Mouse (Mus musculus): ENCODE data around the gene Cops4. TPM values are rescaled to one million over a fixed set of nuclear protein-coding genes. Genes with fewer than 3 reads are reported as not detected.

Gene Cops4
- 183 and 189 TPM in 2 replicates for polyA plus RNA-seq (2014; fragmentation: Nextera tagmentation; extraction: Ambion mirVana)

DNA sequence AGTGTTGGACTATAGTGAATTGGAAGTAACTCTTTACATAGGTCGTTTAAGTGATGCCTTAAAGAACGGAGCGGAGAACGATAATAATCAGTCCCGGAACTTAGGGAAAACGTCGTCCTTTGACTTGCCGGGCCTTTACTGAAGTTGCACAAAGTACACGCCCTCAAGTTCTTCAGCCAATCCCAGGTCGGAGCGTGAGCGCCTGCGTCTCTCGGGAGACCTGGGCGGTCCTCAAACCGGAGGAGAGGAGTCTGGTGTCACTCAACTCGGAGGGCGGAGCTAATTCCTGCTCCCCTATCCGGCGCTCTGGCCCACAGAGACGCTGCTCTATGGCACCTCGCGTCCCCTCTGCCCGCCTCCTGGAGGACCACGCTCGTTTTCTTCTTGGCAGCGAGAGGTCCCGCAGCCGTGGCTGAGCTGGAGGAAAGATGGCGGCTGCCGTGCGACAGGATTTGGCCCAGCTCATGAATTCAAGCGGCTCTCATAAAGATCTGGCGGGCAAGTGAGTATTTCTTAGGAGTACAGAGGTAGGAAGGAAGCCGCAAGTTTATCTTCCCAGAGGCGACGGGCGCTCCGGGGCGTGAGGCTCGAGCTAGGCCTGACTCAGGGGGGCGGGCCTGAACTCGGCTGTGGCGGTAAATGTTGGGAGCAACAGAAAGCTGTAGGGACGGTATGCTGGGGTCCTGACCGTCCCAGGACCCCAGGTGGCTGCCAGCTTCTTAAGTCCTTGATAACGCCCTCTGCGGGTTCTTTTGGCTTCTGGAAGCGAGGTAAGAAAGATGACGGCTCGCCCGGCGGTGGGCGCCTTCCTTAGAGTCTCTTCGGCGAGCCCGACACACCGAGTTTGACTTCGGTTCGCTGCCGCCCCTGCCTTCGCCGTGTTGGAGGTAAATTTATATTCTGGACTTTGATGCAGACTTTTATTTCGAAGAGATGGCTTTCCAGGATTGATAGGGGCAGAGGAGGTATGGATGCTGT lies at the start of gene Cops4:
Gene Cops4 (plus strand): TSS at position 261 of the 978 bp plus-strand sequence.
- WGBS, result under 1% methylated on average over 64 of the region's 64 CpGs
- peak; percentile 95 for DNase-seq (ENCODE audit: low spot score)

GRCm38 (mm10) chr5:100476328-100476727 lies 41.8 kb upstream of the Cops4 start:
- WGBS, result 81% methylated on average over 3 of the region's 3 CpGs
- H3K27me3 ChIP-seq (replicated peaks; ENCODE audit: control insufficient read depth, insufficient read depth, low read length), result no peaks in the 10 kb centered on the region
- no peak overlapping the region for H3K4me2 ChIP-seq (ENCODE audit: low read length)
- H3K9ac ChIP-seq (ENCODE audit: low read length), result no peak overlapping the region
- H3K9me3 ChIP-seq (ENCODE audit: control insufficient read depth, low read length), result no peaks in the 10 kb centered on the region
- DNase-seq (ENCODE audit: low spot score), result no peak
- ATAC-seq (replicated peaks; ENCODE audit: low FRiP score, low TSS enrichment, low read depth), result no peak
- H3K4me3 ChIP-seq (ENCODE audit: low read depth, low read length), result no peak overlapping the region
- no peak overlapping the region for H3K27ac ChIP-seq (ENCODE audit: low read depth)
- H3K36me3 ChIP-seq (ENCODE audit: control insufficient read depth, insufficient read depth, low read length), result peaks cover 40% of the 10 kb centered on the region
- no peaks in the 10 kb centered on the region for H3K4me1 ChIP-seq (replicated peaks; ENCODE audit: control insufficient read depth, insufficient read depth, low read length)

More for the DNA sequence above, at the start of gene Cops4:
- Histone ChIP-seq H3K27ac (ENCODE audit: low read depth) (peak within 1 kb of the TSS; percentile 84), H3K36me3 (ENCODE audit: control insufficient read depth, insufficient read depth, low read length) (peaks cover 10% of the 10 kb centered on the region), H3K4me3 (ENCODE audit: low read depth, low read length) (peak within 1 kb of the TSS; percentile 57), H3K4me1 (replicated peaks; ENCODE audit: control insufficient read depth, insufficient read depth, low read length) (peaks cover 18% of the 10 kb centered on the region), H3K27me3 (replicated peaks; ENCODE audit: control insufficient read depth, insufficient read depth, low read length) (no peaks in the 10 kb centered on the region), H3K9ac (ENCODE audit: low read length) (peak within 1 kb of the TSS; percentile 82), H3K4me2 (ENCODE audit: low read length) (peak within 1 kb of the TSS; percentile 85), H3K9me3 (ENCODE audit: control insufficient read depth, low read length) (no peaks in the 10 kb centered on the region)
- peak; percentile 100 for ATAC-seq (replicated peaks; ENCODE audit: low FRiP score, low TSS enrichment, low read depth)

- Histone ChIP-seq H3K27me3 (replicated peaks; ENCODE audit: control insufficient read depth, insufficient read depth, low read length) (no peaks in the 10 kb centered on the region), H3K9me3 (ENCODE audit: control insufficient read depth, low read length) (no peaks in the 10 kb centered on the region), H3K27ac (ENCODE audit: low read depth) (no peak overlapping the region), H3K36me3 (ENCODE audit: control insufficient read depth, insufficient read depth, low read length) (peaks cover 36% of the 10 kb centered on the region), H3K4me1 (replicated peaks; ENCODE audit: control insufficient read depth, insufficient read depth, low read length) (no peaks in the 10 kb centered on the region), H3K4me3 (ENCODE audit: low read depth, low read length) (no peak overlapping the region), H3K9ac (ENCODE audit: low read length) (no peak overlapping the region), H3K4me2 (ENCODE audit: low read length) (no peak overlapping the region)
- WGBS, result 87% methylated on average over 9 of the region's 9 CpGs
- no peak for DNase-seq (ENCODE audit: low spot score)
- no peak for ATAC-seq (replicated peaks; ENCODE audit: low FRiP score, low TSS enrichment, low read depth)
Observed at GRCm38 (mm10) chr5:100477604-100478003, 40.5 kb upstream of the Cops4 start.

GRCm38 (mm10) chr5:100483569-100483968 lies 34.5 kb upstream of the Cops4 start:
- Histone ChIP-seq H3K27ac (ENCODE audit: low read depth) (no peak overlapping the region), H3K4me1 (replicated peaks; ENCODE audit: control insufficient read depth, insufficient read depth, low read length) (no peaks in the 10 kb centered on the region), H3K36me3 (ENCODE audit: control insufficient read depth, insufficient read depth, low read length) (peaks cover 25% of the 10 kb centered on the region), H3K27me3 (replicated peaks; ENCODE audit: control insufficient read depth, insufficient read depth, low read length) (no peaks in the 10 kb centered on the region), H3K9ac (ENCODE audit: low read length) (no peak overlapping the region), H3K4me3 (ENCODE audit: low read depth, low read length) (no peak overlapping the region), H3K9me3 (ENCODE audit: control insufficient read depth, low read length) (no peaks in the 10 kb centered on the region), H3K4me2 (ENCODE audit: low read length) (no peak overlapping the region)
- no peak for ATAC-seq (replicated peaks; ENCODE audit: low FRiP score, low TSS enrichment, low read depth)
- DNase-seq (ENCODE audit: low spot score), result no peak

DNA sequence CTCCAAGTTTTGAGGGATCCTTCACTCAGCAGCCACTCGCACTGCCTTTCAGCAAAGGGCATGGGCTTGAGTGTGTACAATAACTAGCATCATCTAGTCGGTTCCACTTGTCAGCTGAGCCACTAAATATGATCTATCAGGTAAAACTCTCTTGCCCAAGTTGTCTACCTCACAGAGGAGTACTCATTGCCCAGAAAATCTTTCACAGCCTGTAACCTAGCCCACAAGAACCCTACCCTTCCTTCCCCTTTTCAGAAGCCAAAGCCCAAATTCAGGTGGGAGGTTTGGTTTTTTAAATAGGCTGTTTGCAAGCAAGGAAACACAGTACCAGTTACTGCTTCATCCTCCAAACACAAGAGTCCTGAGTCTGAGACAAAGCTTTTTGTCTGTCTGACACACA lies 31.0 kb upstream of the Cops4 start:
- Histone ChIP-seq H3K9me3 (ENCODE audit: control insufficient read depth, low read length) (no peaks in the 10 kb centered on the region), H3K27me3 (replicated peaks; ENCODE audit: control insufficient read depth, insufficient read depth, low read length) (no peaks in the 10 kb centered on the region), H3K4me1 (replicated peaks; ENCODE audit: control insufficient read depth, insufficient read depth, low read length) (peaks cover 7% of the 10 kb centered on the region; the same call in 1 of the 2 replicates), H3K9ac (ENCODE audit: low read length) (no peak overlapping the region), H3K27ac (ENCODE audit: low read depth) (no peak overlapping the region), H3K4me2 (ENCODE audit: low read length) (no peak overlapping the region), H3K36me3 (ENCODE audit: control insufficient read depth, insufficient read depth, low read length) (peaks cover 11% of the 10 kb centered on the region; the same call in 1 of the 2 replicates), H3K4me3 (ENCODE audit: low read depth, low read length) (no peak overlapping the region)
- ATAC-seq (replicated peaks; ENCODE audit: low FRiP score, low TSS enrichment, low read depth) (no peak), DNase-seq (ENCODE audit: low spot score) (no peak)
- 75% methylated on average over 2 of the region's 2 CpGs for WGBS

GRCm38 (mm10) chr5:100488231-100488630 lies 29.9 kb upstream of the Cops4 start:
- DNase-seq (ENCODE audit: low spot score) (no peak), ATAC-seq (replicated peaks; ENCODE audit: low FRiP score, low TSS enrichment, low read depth) (no peak)

DNA sequence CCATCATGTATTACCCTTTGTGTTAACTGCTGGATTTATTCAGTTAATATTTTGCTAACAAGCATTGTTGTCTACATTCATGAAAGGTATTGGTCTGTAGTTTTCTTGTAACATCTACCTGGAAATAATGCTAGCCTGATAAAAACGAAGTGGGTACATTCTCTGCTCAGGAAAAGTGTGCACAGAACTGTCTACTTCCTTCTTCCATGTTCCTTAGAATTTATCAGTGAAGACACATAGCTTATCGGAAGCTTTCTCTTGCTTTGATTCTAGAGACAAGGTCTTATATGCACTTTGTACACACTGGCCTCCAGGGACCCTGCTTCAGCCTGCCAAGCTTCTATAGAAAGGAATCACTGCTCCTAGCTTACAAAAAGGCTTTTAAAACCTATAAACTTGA lies 28.8 kb upstream of the Cops4 start:
- no peak overlapping the region for H3K4me3 ChIP-seq (ENCODE audit: low read depth, low read length)
- H3K27me3 ChIP-seq (replicated peaks; ENCODE audit: control insufficient read depth, insufficient read depth, low read length), result no peaks in the 10 kb centered on the region
- no peak overlapping the region for H3K4me2 ChIP-seq (ENCODE audit: low read length)
- no peak overlapping the region for H3K27ac ChIP-seq (ENCODE audit: low read depth)
- peaks cover 8% of the 10 kb centered on the region; the same call in 1 of the 2 replicates for H3K4me1 ChIP-seq (replicated peaks; ENCODE audit: control insufficient read depth, insufficient read depth, low read length)
- no peak overlapping the region for H3K9ac ChIP-seq (ENCODE audit: low read length)
- DNase-seq (ENCODE audit: low spot score) (no peak), ATAC-seq (replicated peaks; ENCODE audit: low FRiP score, low TSS enrichment, low read depth) (no peak)
- 86% methylated on average over 2 of the region's 2 CpGs for WGBS
- H3K9me3 ChIP-seq (ENCODE audit: control insufficient read depth, low read length), result no peaks in the 10 kb centered on the region
- H3K36me3 ChIP-seq (ENCODE audit: control insufficient read depth, insufficient read depth, low read length), result peaks cover 5% of the 10 kb centered on the region; the same call in 1 of the 2 replicates

More at GRCm38 (mm10) chr5:100488231-100488630, 29.9 kb upstream of the Cops4 start:
- Histone ChIP-seq H3K4me1 (replicated peaks; ENCODE audit: control insufficient read depth, insufficient read depth, low read length) (peaks cover 8% of the 10 kb centered on the region; the same call in 1 of the 2 replicates), H3K27me3 (replicated peaks; ENCODE audit: control insufficient read depth, insufficient read depth, low read length) (no peaks in the 10 kb centered on the region), H3K4me3 (ENCODE audit: low read depth, low read length) (no peak overlapping the region), H3K9me3 (ENCODE audit: control insufficient read depth, low read length) (no peaks in the 10 kb centered on the region), H3K27ac (ENCODE audit: low read depth) (no peak overlapping the region), H3K4me2 (ENCODE audit: low read length) (no peak overlapping the region), H3K36me3 (ENCODE audit: control insufficient read depth, insufficient read depth, low read length) (peaks cover 10% of the 10 kb centered on the region; the same call in 1 of the 2 replicates), H3K9ac (ENCODE audit: low read length) (no peak overlapping the region)
- WGBS, result 93% methylated on average over 3 of the region's 3 CpGs

DNA sequence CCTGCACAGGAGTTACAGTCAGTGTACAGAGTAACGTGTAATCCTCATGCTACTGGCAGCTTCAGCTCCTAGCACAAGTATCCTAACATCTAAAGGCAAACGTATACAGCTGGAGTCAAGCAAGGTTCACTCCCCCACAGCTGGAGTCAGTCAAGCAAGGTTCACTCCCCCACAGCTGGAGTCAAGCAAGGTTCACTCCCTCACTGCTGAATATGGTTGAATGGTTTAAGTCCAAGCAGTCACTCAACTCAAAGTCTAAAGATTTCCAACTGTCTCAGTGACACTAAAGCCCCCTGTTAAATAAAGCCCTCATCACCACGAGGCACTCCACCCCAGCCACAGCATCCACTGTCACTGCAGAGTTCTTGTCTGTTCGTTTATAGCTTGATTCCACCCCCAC lies 26.4 kb upstream of the Cops4 start:
- no peak overlapping the region for H3K4me2 ChIP-seq (ENCODE audit: low read length)
- H3K9me3 ChIP-seq (ENCODE audit: control insufficient read depth, low read length), result no peaks in the 10 kb centered on the region
- H3K9ac ChIP-seq (ENCODE audit: low read length), result no peak overlapping the region
- DNase-seq (ENCODE audit: low spot score) (no peak), ATAC-seq (replicated peaks; ENCODE audit: low FRiP score, low TSS enrichment, low read depth) (no peak)
- WGBS, result 42% methylated on average over 4 of the region's 4 CpGs
- H3K4me1 ChIP-seq (replicated peaks; ENCODE audit: control insufficient read depth, insufficient read depth, low read length), result peaks cover 8% of the 10 kb centered on the region; the same call in 1 of the 2 replicates
- H3K4me3 ChIP-seq (ENCODE audit: low read depth, low read length), result no peak overlapping the region
- H3K36me3 ChIP-seq (ENCODE audit: control insufficient read depth, insufficient read depth, low read length), result no peaks in the 10 kb centered on the region
- H3K27me3 ChIP-seq (replicated peaks; ENCODE audit: control insufficient read depth, insufficient read depth, low read length), result no peaks in the 10 kb centered on the region
- H3K27ac ChIP-seq (ENCODE audit: low read depth), result no peak overlapping the region
